Mouse (Mus musculus) liver, embryonic 16.5 days (tissue): ENCODE results near the gene Ppm1d. TPM values are rescaled to one million over a fixed set of nuclear protein-coding genes. Genes with fewer than 3 reads are reported as not detected.

Experiments
- ATAC-seq: fragments of 200-750 bp; cut with Nextera tagmentation; 2 replicates; pipeline ENCODE4 v1.8.0; 2017; ENCODE audit warnings: low read depth, mild to moderate bottlenecking, moderate number of reproducible peaks, moderate library complexity
- H3K27ac ChIP-seq: fragments of 300-500 bp; sonication (generic); 2 replicates; pipeline ENCODE4 v1.5.1; 2014; ENCODE audit warnings: mild to moderate bottlenecking, low read length
- H3K27me3 ChIP-seq: fragments of 300-500 bp; sonication (generic); 2 replicates; pipeline ENCODE4 v1.6.1; 2014; ENCODE audit warnings: low read depth, low read length, mixed read lengths; ENCODE audit not compliant: control insufficient read depth, insufficient read depth
- H3K36me3 ChIP-seq: fragments of 300-500 bp; sonication (generic); 2 replicates; pipeline ENCODE4 v1.6.1; 2014; ENCODE audit warnings: mild to moderate bottlenecking; ENCODE audit not compliant: control insufficient read depth, insufficient read depth
- H3K4me1 ChIP-seq: fragments of 300-500 bp; sonication (generic); 2 replicates; pipeline ENCODE4 v1.6.1; 2014; ENCODE audit warnings: low read depth, low read length, mixed read lengths; ENCODE audit not compliant: control insufficient read depth
- H3K4me2 ChIP-seq: fragments of 300-500 bp; sonication (generic); 2 replicates; pipeline ENCODE4 v1.6.1; 2014; ENCODE audit warnings: low read depth, low read length, mixed read lengths
- H3K4me3 ChIP-seq: fragments of 300-500 bp; sonication (generic); 2 replicates; pipeline ENCODE4 v1.5.1; 2014; ENCODE audit warnings: low read depth, mild to moderate bottlenecking, low read length
- H3K9ac ChIP-seq: fragments of 300-500 bp; sonication (generic); 2 replicates; pipeline ENCODE4 v1.6.1; 2014; ENCODE audit warnings: low read depth, low read length
- H3K9me3 ChIP-seq: fragments of 300-500 bp; sonication (generic); replicated peaks from 2 replicates; pipeline ENCODE4 v1.6.1; 2016; ENCODE audit warnings: low read length; ENCODE audit not compliant: control insufficient read depth
- WGBS: fragments of 180-500 bp; shearing (Covaris S2); extraction: QIAGEN DNeasy Blood & Tissue Kit; methylation state at CpG from one replicate; pipeline ENCODE4 v1.1.7; 2014; ENCODE audit not compliant: insufficient replicate concordance; 5-methylcytosine and 5-hydroxymethylcytosine counted together
- polyA plus RNA-seq: library from polyadenylated mRNA; unstranded; fragments of >200 nt; fragmentation: Nextera tagmentation; extraction: Ambion mirVana; gene quantifications from 2 replicates; pipeline ENCODE4 v1.2.1, GENCODE M21; 2015

Gene Ppm1d
- polyA plus RNA-seq, 1 experiment from 2014 or later: 18.4 TPM

GRCm38 (mm10) chr11:85297953-85298352 lies 13.1 kb upstream of the Ppm1d start:
- peak overlapping the region; percentile 38 for H3K9ac ChIP-seq
- ATAC-seq: peak; percentile 100

GRCm38 (mm10) chr11:85299880-85300279 lies 11.2 kb upstream of the Ppm1d start:
- no peaks in the 10 kb centered on the region for H3K36me3 ChIP-seq
- H3K27me3 ChIP-seq: no peaks in the 10 kb centered on the region
- H3K27ac ChIP-seq: no peak overlapping the region
- ATAC-seq: peak; percentile 40; the same call in 1 of the 2 replicates
- H3K9me3 ChIP-seq: no peaks in the 10 kb centered on the region
- H3K9ac ChIP-seq: no peak overlapping the region
- H3K4me1 ChIP-seq: peaks cover 22% of the 10 kb centered on the region
- no peak overlapping the region for H3K4me3 ChIP-seq
- no peak overlapping the region for H3K4me2 ChIP-seq
- 44% methylated on average over 2 of the region's 2 CpGs for WGBS

More at GRCm38 (mm10) chr11:85297953-85298352, 13.1 kb upstream of the Ppm1d start:
- Histone ChIP-seq H3K4me1 (peaks cover 20% of the 10 kb centered on the region), H3K36me3 (no peaks in the 10 kb centered on the region), H3K9me3 (no peaks in the 10 kb centered on the region), H3K4me3 (no peak overlapping the region), H3K4me2 (peak overlapping the region; percentile 44), H3K27ac (peak overlapping the region; percentile 79), H3K27me3 (no peaks in the 10 kb centered on the region)
- WGBS: 39% methylated on average over 13 of the region's 13 CpGs

- 66% methylated on average over 3 of the region's 3 CpGs for WGBS
- H3K27me3 ChIP-seq: no peaks in the 10 kb centered on the region
- H3K27ac ChIP-seq: no peak overlapping the region
- H3K36me3 ChIP-seq: no peaks in the 10 kb centered on the region
- H3K4me2 ChIP-seq: no peak overlapping the region
- no peak overlapping the region for H3K4me3 ChIP-seq
- H3K9me3 ChIP-seq: no peaks in the 10 kb centered on the region
- ATAC-seq: no peak
- H3K4me1 ChIP-seq: peaks cover 22% of the 10 kb centered on the region
- H3K9ac ChIP-seq: no peak overlapping the region
Measured at GRCm38 (mm10) chr11:85301161-85301560, 9.9 kb upstream of the Ppm1d start.

- no peak overlapping the region for H3K27ac ChIP-seq
- H3K36me3 ChIP-seq: no peaks in the 10 kb centered on the region
- WGBS: 50% methylated on average over 1 of the region's 2 CpGs
- no peaks in the 10 kb centered on the region for H3K27me3 ChIP-seq
- H3K9ac ChIP-seq: no peak overlapping the region
- H3K4me1 ChIP-seq: peaks cover 22% of the 10 kb centered on the region
- no peaks in the 10 kb centered on the region for H3K9me3 ChIP-seq
- no peak overlapping the region for H3K4me2 ChIP-seq
- no peak overlapping the region for H3K4me3 ChIP-seq
- no peak for ATAC-seq
Measured at GRCm38 (mm10) chr11:85301836-85302235, 9.2 kb upstream of the Ppm1d start.

- H3K9me3 ChIP-seq: no peaks in the 10 kb centered on the region
- H3K36me3 ChIP-seq: no peaks in the 10 kb centered on the region
- 44% methylated on average over 4 of the region's 4 CpGs for WGBS
- no peak for ATAC-seq
- H3K27ac ChIP-seq: no peak overlapping the region
- H3K4me3 ChIP-seq: no peak overlapping the region
- peaks cover 9% of the 10 kb centered on the region for H3K4me1 ChIP-seq
- H3K9ac ChIP-seq: no peak overlapping the region
- H3K4me2 ChIP-seq: no peak overlapping the region
- no peaks in the 10 kb centered on the region for H3K27me3 ChIP-seq
Measured at GRCm38 (mm10) chr11:85306577-85307260, 4.3 kb upstream of the Ppm1d start.

GRCm38 (mm10) chr11:85308799-85309198 lies 2.2 kb upstream of the Ppm1d start:
- H3K4me2 ChIP-seq: no peak overlapping the region
- WGBS: 72% methylated on average over 2 of the region's 2 CpGs
- peaks cover 18% of the 10 kb centered on the region for H3K4me1 ChIP-seq
- H3K4me3 ChIP-seq: no peak overlapping the region
- 0 out of 2 replicates have a peak, but pooled peaks cover 4% of the 10 kb centered on the region for H3K36me3 ChIP-seq
- no peak for ATAC-seq
- no peak overlapping the region for H3K9ac ChIP-seq
- H3K27me3 ChIP-seq: no peaks in the 10 kb centered on the region
- H3K9me3 ChIP-seq: no peaks in the 10 kb centered on the region
- H3K27ac ChIP-seq: no peak overlapping the region

GRCm38 (mm10) chr11:85310407-85310712 lies 684 bp upstream of the Ppm1d start:
- WGBS: 1% methylated on average over 15 of the region's 15 CpGs
- peak overlapping the region; percentile 83 for H3K9ac ChIP-seq
- H3K36me3 ChIP-seq: peaks cover 13% of the 10 kb centered on the region
- peak overlapping the region; percentile 99 for H3K4me3 ChIP-seq
- H3K9me3 ChIP-seq: no peaks in the 10 kb centered on the region
- no peaks in the 10 kb centered on the region for H3K27me3 ChIP-seq
- H3K4me2 ChIP-seq: peak overlapping the region; percentile 94
- peaks cover 16% of the 10 kb centered on the region for H3K4me1 ChIP-seq
- no peak for ATAC-seq
- peak overlapping the region; percentile 96 for H3K27ac ChIP-seq

- H3K9me3 ChIP-seq: no peaks in the 10 kb centered on the region
Measured at GRCm38 (mm10) chr11:85311645-85312490, 824 bp downstream of the Ppm1d start.

GRCm38 (mm10) chr11:85312818-85313217 lies 1.8 kb downstream of the Ppm1d start:
- H3K4me1 ChIP-seq: peaks cover 16% of the 10 kb centered on the region
- no peak for ATAC-seq
- no peak overlapping the region for H3K27ac ChIP-seq
- 25% methylated on average over 2 of the region's 2 CpGs for WGBS
- H3K9ac ChIP-seq: peak overlapping the region; percentile 99
- no peaks in the 10 kb centered on the region for H3K27me3 ChIP-seq
- peak overlapping the region; percentile 99 for H3K4me3 ChIP-seq
- no peaks in the 10 kb centered on the region for H3K9me3 ChIP-seq
- peak overlapping the region; percentile 63 for H3K4me2 ChIP-seq
- peaks cover 14% of the 10 kb centered on the region for H3K36me3 ChIP-seq

More at GRCm38 (mm10) chr11:85311645-85312490, 824 bp downstream of the Ppm1d start:
- H3K36me3 ChIP-seq: peaks cover 14% of the 10 kb centered on the region
- H3K9ac ChIP-seq: peak overlapping the region; percentile 99
- ATAC-seq: peak; percentile 17
- no peaks in the 10 kb centered on the region for H3K27me3 ChIP-seq
- WGBS: under 1% methylated on average over 56 of the region's 56 CpGs
- H3K27ac ChIP-seq: peak overlapping the region; percentile 95
- H3K4me1 ChIP-seq: peaks cover 16% of the 10 kb centered on the region
- H3K4me3 ChIP-seq: peak overlapping the region; percentile 99
- H3K4me2 ChIP-seq: peak overlapping the region; percentile 63
